Mouse (Mus musculus): Measurements from ENCODE around the gene AI464131.

GRCm38 (mm10) chr4:41495076-41495475 is 7.8 kb downstream of the AI464131 start:
- TF ChIP-seq CTCF (IDR thresholded peaks at IDR 0.05; ENCODE audit: insufficient read depth, low read length) (no peak), POLR2A (IDR thresholded peaks at IDR 0.05; ENCODE audit: borderline replicate concordance, extremely low read depth, low read depth, low read length) (no peak)
